Mouse (Mus musculus) CH12.LX (cell line): ENCODE measurements at regions not wholly inside any gene's neighbourhood (a gene's known extent, or its start where the extent isn't known, plus 50 kb on each side); places are given as distances from the start of the nearest gene placed in this dataset.

Experiments
- CHD1 ChIP-seq: IDR thresholded peaks from 2 replicates; pipeline ENCODE4 v1.6.1; 2012; ENCODE audit warnings: low read depth, low read length, improper control_type of control experiment, inconsistent platforms
- CHD2 ChIP-seq: IDR thresholded peaks from 2 replicates; pipeline ENCODE4 v1.6.1; 2011; ENCODE audit warnings: low read length, improper control_type of control experiment
- CTCF ChIP-seq, 2 experiments: IDR thresholded peaks in 1 of 2; conservative IDR thresholded peaks in 1 of 2; 2 replicates each; pipeline ENCODE4 v1.5.1; 2011 to 2012; ENCODE audit warnings: low read depth in 2 of 2, low read length in 2 of 2, improper control_type of control experiment in 1 of 2, inconsistent platforms in 1 of 2, mild to moderate bottlenecking in 1 of 2, moderate library complexity in 1 of 2
- ELF1 ChIP-seq: IDR thresholded peaks from 2 replicates; pipeline ENCODE4 v1.6.1; 2014; ENCODE audit warnings: low read depth, mild to moderate bottlenecking, inconsistent platforms, low read length, improper control_type of control experiment
- EP300 ChIP-seq: IDR thresholded peaks from 2 replicates; pipeline ENCODE4 v1.6.1; 2011; ENCODE audit warnings: low read length, improper control_type of control experiment
- HCFC1 ChIP-seq: IDR thresholded peaks from 2 replicates; pipeline ENCODE4 v1.6.1; 2012; ENCODE audit warnings: low read depth, mild to moderate bottlenecking, inconsistent platforms, low read length, improper control_type of control experiment
- MAFK ChIP-seq: IDR thresholded peaks from 2 replicates; pipeline ENCODE4 v1.6.1; 2011; ENCODE audit warnings: low read length, improper control_type of control experiment; ENCODE audit not compliant: insufficient replicate concordance
- NELFE ChIP-seq: IDR thresholded peaks from 2 replicates; pipeline ENCODE4 v1.6.1; 2011; ENCODE audit warnings: low read depth, low read length, improper control_type of control experiment
- POLR2A ChIP-seq: IDR thresholded peaks from 2 replicates; pipeline ENCODE4 v1.6.1; 2011; ENCODE audit warnings: low read depth, mild to moderate bottlenecking, improper control_type of control experiment, low read length
- TCF12 ChIP-seq: IDR thresholded peaks from 2 replicates; pipeline ENCODE4 v1.6.1; 2014; ENCODE audit warnings: low read depth, mild to moderate bottlenecking, inconsistent platforms, low read length, improper control_type of control experiment
- USF1 ChIP-seq: IDR thresholded peaks from 2 replicates; pipeline ENCODE4 v1.6.1; 2014; ENCODE audit warnings: low read depth, mild to moderate bottlenecking, inconsistent platforms, low read length, improper control_type of control experiment
- ZC3H11A ChIP-seq: IDR thresholded peaks from 2 replicates; pipeline ENCODE4 v1.6.1; 2012; ENCODE audit warnings: low read depth, mild to moderate bottlenecking, inconsistent platforms, low read length, improper control_type of control experiment

- TF ChIP-seq NELFE (no peak), CTCF (conservative IDR thresholded peaks at IDR 0.05 in 1 of 2, IDR thresholded peaks at IDR 0.05 in 1 of 2; ENCODE audit: low read depth in 2 of 2, low read length in 2 of 2) (no peak), POLR2A (no peak), USF1 (no peak), CHD1 (no peak), ELF1 (no peak), ZC3H11A (no peak), TCF12 (no peak), EP300 (no peak), MAFK (no peak), CHD2 (no peak), HCFC1 (no peak)
These were observed 99.8 kb upstream of the Cd180 start for GRCm38 (mm10) chr13:102593405-102594200.
